Mouse (Mus musculus): ENCODE results near the gene Olfr1118. TPM values are rescaled to one million over a fixed set of nuclear protein-coding genes. Genes with fewer than 3 reads are reported as not detected.
"Not testable (repeated sequence)": the region's sequence is repeated elsewhere in the genome, so short reads cannot be mapped to it uniquely, and the experiment has no call there.

Olfr1118 gene
- total RNA-seq (2021) = not detected

DNA sequence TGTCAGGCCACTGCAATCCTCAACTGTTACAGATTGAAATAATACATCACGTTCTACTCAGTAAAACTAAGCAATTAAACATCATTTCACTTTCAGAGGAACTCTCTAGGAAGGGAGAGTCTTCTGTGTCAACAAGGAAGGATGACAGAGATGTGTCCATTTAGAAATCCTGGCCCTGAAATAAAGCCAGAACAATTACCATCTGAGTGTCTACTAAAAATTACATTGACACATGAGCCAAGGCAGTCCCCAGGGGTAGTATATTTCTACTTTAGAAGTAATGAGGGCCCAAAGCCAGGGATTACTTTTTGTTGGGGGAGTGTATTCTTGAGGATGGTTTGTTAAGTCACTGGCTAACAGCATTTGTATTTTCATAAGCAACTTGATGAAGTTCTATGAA lies at the start of gene Olfr1118:
Olfr1118 (plus strand) TSS at position 301 of the 400 bp plus-strand sequence.
- no peak for DNase-seq (ENCODE audit: extremely low spot score in 1 of 2, low spot score in 1 of 2)

DNA sequence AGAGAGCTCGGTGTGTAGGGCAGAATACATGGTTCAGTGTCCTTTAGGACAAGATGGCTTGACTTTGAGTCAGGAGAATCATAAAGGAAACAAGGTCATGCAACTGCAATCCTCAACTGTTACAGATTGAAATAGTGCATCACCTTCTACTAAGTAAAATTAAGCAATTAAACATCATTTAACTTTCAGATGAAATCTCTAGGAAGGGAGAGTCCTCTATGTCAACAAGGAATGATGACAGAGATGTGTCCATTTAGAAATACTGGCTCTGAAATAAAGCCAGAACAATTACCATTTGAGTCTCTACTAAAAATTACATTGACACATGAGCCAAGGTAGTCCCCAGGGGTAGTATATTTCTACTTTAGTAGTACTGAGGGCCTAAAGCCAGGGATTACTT lies 40.1 kb upstream of the Olfr1118 start, which contains the start of gene Olfr1116:
Olfr1116 (plus strand) TSS at position 301 of the 400 bp plus-strand sequence.
- DNase-seq (ENCODE audit: extremely low spot score in 1 of 2, low spot score in 1 of 2) = no peak

DNA sequence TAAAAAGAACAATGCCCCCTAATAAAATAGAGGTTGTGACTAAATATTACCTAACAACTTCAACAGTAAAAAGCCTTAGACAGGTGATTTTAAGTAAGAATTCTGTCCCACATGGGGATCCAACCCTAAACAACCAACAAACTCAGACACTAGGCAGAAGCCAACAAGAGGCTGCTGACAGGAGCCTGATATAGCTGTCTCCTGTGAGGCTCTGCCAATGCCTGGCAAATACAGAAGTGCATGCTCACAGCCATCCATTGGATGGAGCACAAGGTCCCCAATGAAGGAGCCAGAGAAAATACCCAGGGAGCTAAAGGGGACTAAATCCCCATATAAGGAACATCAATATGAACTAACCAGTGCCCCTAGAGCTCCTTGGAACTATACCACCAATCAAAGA lies 13.4 kb upstream of the Olfr1118 start:
- not testable (repeated sequence) for DNase-seq (ENCODE audit: extremely low spot score in 1 of 2, low spot score in 1 of 2)

DNA sequence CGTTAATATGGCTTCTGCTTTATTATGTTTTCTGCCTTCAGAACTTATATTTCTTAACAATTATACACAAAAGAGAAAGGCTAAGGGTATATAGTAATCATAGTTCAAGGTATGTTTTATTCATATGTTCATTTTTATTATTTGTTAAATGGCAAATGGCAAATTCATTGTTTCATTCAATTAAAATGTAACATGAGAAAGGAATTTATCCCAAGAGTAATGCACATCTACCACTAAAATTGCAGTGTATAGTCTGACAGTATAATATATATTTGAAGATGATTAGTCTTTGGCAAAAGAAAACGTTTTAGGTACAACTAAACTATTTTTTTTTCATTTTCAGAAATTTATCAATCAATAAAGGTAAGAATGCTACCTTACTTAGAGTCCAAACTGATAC lies 47.1 kb downstream of the Olfr1118 start, which contains the start of gene Olfr1120:
Olfr1120 (plus strand) TSS at position 301 of the 400 bp plus-strand sequence.
- no peak for DNase-seq (ENCODE audit: extremely low spot score in 1 of 2, low spot score in 1 of 2)

DNA sequence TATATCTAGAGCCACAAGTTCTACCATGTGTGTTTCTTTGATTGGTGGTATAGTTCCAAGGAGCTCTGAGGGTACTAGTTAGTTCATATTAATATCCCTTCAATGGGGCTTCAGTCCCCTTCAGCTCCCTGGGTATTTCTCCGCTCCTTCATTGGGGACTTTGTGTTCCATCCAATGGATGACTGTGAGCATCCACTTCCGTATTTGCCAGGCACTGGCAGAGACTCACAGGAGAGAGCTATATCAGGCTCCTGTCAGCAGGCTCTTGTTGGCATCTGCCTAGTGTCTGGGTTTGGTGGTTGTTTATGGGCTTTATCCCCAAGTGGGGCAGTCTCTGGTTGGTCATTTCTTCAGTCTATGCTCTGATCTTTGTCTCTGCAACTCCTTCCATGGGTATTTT lies 52.7 kb downstream of the Olfr1118 start:
- DNase-seq (ENCODE audit: extremely low spot score in 1 of 2, low spot score in 1 of 2) = not testable (repeated sequence)

Other genes with a start within 250 kb of the Olfr1118 start
- not detected for gene Olfr1107, start 231.8 kb upstream of the Olfr1118 start, total RNA-seq (2021)
- not detected for gene Olfr1109, start 211.6 kb upstream of the Olfr1118 start, total RNA-seq (2021)
- gene Olfr259, start 193.0 kb upstream of the Olfr1118 start, total RNA-seq (2021) = not detected
- not detected for gene Olfr1110, start 167.3 kb upstream of the Olfr1118 start, total RNA-seq (2021)
- gene Olfr1111, start 155.0 kb upstream of the Olfr1118 start, total RNA-seq (2021) = not detected
- gene Olfr1112, start 119.8 kb upstream of the Olfr1118 start, total RNA-seq (2021) = not detected
- not detected for gene Olfr1113, start 98.6 kb upstream of the Olfr1118 start, total RNA-seq (2021)
- gene Olfr1115, start 59.6 kb upstream of the Olfr1118 start, total RNA-seq (2021) = not detected
- gene Olfr1116, start 40.0 kb upstream of the Olfr1118 start, total RNA-seq (2021) = not detected
- not detected for gene Olfr1120, start 47.2 kb downstream of the Olfr1118 start, total RNA-seq (2021)
- not detected for gene Olfr1121, start 62.3 kb downstream of the Olfr1118 start, total RNA-seq (2021)
- not detected for gene Olfr1122, start 78.3 kb downstream of the Olfr1118 start, total RNA-seq (2021)
- not detected for gene Olfr1123, start 109.1 kb downstream of the Olfr1118 start, total RNA-seq (2021)
- not detected for gene Olfr1124, start 122.7 kb downstream of the Olfr1118 start, total RNA-seq (2021)
- not detected for gene Olfr1126, start 146.4 kb downstream of the Olfr1118 start, total RNA-seq (2021)
- not detected for gene Pramel7, start 189.5 kb downstream of the Olfr1118 start, total RNA-seq (2021)
- gene Pramel6, start 199.0 kb downstream of the Olfr1118 start, total RNA-seq (2021) = not detected
- gene Olfr153, start 224.2 kb downstream of the Olfr1118 start, total RNA-seq (2021) = not detected
- not detected for gene Olfr1128, start 238.0 kb downstream of the Olfr1118 start, total RNA-seq (2021)